Comparison of ENCODE assay signal across 9 mouse cellular contexts in the genomic region with DNA sequence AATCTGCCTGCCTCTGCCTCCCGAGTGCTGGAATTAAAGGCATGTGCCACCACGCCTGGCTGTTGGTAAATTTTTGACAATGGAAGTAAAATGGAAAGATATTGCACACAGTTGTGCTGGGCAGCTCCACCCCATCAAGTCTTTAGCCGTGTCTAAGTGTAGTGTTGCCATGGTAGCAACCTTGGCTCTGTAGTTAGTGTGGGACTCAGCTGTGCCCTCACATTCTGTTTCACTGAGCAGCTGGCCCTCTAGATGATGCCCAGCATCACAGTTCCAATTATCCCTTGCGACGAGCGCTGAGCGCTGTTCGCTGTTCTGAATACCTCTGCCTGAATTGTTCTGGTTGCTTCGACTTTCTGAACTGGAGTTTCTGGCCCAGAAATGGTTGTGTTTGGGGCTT. TPM values are rescaled to one million over a fixed set of nuclear protein-coding genes. Genes with fewer than 3 reads are reported as not detected.
DNase-seq lines count a peak whose midpoint lies in the region; ATAC-seq and TF ChIP-seq lines count a peak whose summit lies in the region.
"Had no signal": no experiment of that assay in that cellular context is flagged by ENCODE, and none has a peak within 500 bp of the region (broad histone marks: within the 10 kb centered on the region; RNA-seq: fewer than 3 reads in every experiment).

No protein-coding gene starts in this region.

- H3K9ac ChIP-seq in kidney, embryonic 16.5 days (replicated peaks; ENCODE audit: low read length): no peak overlapping the region
- no peak overlapping the region for H3K9ac ChIP-seq in hindbrain, embryonic 13.5 days
- no peak overlapping the region for H3K9ac ChIP-seq in neural tube, embryonic 12.5 days

- ATAC-seq in kidney, embryonic 16.5 days (ENCODE audit: low FRiP score, low TSS enrichment): no peak
- peak; percentile 64 for ATAC-seq in hindbrain, embryonic 13.5 days (ENCODE audit: low FRiP score)
- peak; percentile 83 for ATAC-seq in neural tube, embryonic 12.5 days (ENCODE audit: low FRiP score, low read depth)

- H3K4me1 ChIP-seq in kidney, embryonic 16.5 days (ENCODE audit: insufficient read depth, low read length): peaks cover 64% of the 10 kb centered on the region
- H3K4me1 ChIP-seq in hindbrain, embryonic 13.5 days (replicated peaks): peaks cover 65% of the 10 kb centered on the region
- H3K4me1 ChIP-seq in neural tube, embryonic 12.5 days: peaks cover 41% of the 10 kb centered on the region

- no peak overlapping the region for H3K4me2 ChIP-seq in kidney, embryonic 16.5 days (replicated peaks; ENCODE audit: low read depth, low read length)
- H3K4me2 ChIP-seq in hindbrain, embryonic 13.5 days: no peak overlapping the region
- H3K4me2 ChIP-seq in neural tube, embryonic 12.5 days (replicated peaks): 0 out of 2 replicates have a peak overlapping the region, but pooled peaks have one; percentile 0

- no peaks in the 10 kb centered on the region for H3K9me3 ChIP-seq in kidney, embryonic 16.5 days (ENCODE audit: low read length)
- no peaks in the 10 kb centered on the region for H3K9me3 ChIP-seq in hindbrain, embryonic 13.5 days
- no peaks in the 10 kb centered on the region for H3K9me3 ChIP-seq in neural tube, embryonic 12.5 days

- TF ChIP-seq POLR2A in brain, embryonic 14.5 days (IDR thresholded peaks at IDR 0.05; ENCODE audit: borderline replicate concordance, extremely low read depth, insufficient read depth, insufficient read length, poor library complexity, severe bottlenecking): no peak

- TF ChIP-seq CTCF in brain, embryonic 14.5 days (IDR thresholded peaks at IDR 0.05; ENCODE audit: borderline replicate concordance, extremely low read depth, insufficient read depth, insufficient read length): no peak

- no peaks in the 10 kb centered on the region for H3K36me3 ChIP-seq in kidney, embryonic 16.5 days (ENCODE audit: insufficient read depth, low read length)
- H3K36me3 ChIP-seq in hindbrain, embryonic 13.5 days: no peaks in the 10 kb centered on the region
- H3K36me3 ChIP-seq in neural tube, embryonic 12.5 days: no peaks in the 10 kb centered on the region

- WGBS in kidney, embryonic 16.5 days: 68% methylated on average over 9 of the region's 9 CpGs
- WGBS in hindbrain, embryonic 13.5 days: 48% methylated on average over 9 of the region's 9 CpGs
- WGBS in neural tube, embryonic 12.5 days: 43% methylated on average over 9 of the region's 9 CpGs

- H3K27me3 ChIP-seq in kidney, embryonic 16.5 days (ENCODE audit: insufficient read depth, low read length): no peaks in the 10 kb centered on the region
- H3K27me3 ChIP-seq in hindbrain, embryonic 13.5 days: no peaks in the 10 kb centered on the region
- H3K27me3 ChIP-seq in neural tube, embryonic 12.5 days (replicated peaks): no peaks in the 10 kb centered on the region

- DNase-seq in kidney, adult 9 months: no peak
- peak; percentile 90 for DNase-seq in brain, embryonic 14.5 days (ENCODE audit: low read depth)
- DNase-seq in c-Kit-positive CD71-positive TER-119-positive erythroid progenitor cells, embryonic 14.5 days (ENCODE audit: low spot score): no peak
- no peak for DNase-seq in liver
- no peak for DNase-seq in heart, adult 11 months

- no peak overlapping the region for H3K4me3 ChIP-seq in kidney, embryonic 16.5 days (ENCODE audit: low read length)
- H3K4me3 ChIP-seq in hindbrain, embryonic 13.5 days: no peak overlapping the region
- no peak overlapping the region for H3K4me3 ChIP-seq in neural tube, embryonic 12.5 days
- H3K4me3 ChIP-seq: erythroblast, embryonic 14.5 days had no signal

- peak overlapping the region; percentile 57 for H3K27ac ChIP-seq in kidney, embryonic 16.5 days (ENCODE audit: low read length)
- H3K27ac ChIP-seq in hindbrain, embryonic 13.5 days: peak overlapping the region; percentile 85
- H3K27ac ChIP-seq in neural tube, embryonic 12.5 days: no peak overlapping the region; the same call in 1 of the 2 replicates

RNA-seq across cellular contexts. Expression of a gene that starts 25.5 kb away (rescaled TPM):
- polyA plus RNA-seq in kidney, embryonic 16.5 days (2015; fragmentation: Nextera tagmentation; extraction: Ambion mirVana): 154 and 155 TPM in 2 replicates
- polyA plus RNA-seq in brain, embryonic 14.5 days (2012; rRNA removed): 76.0 and 103 TPM in 2 replicates
- polyA plus RNA-seq in hindbrain, embryonic 13.5 days (2015; fragmentation: Nextera tagmentation; extraction: Ambion mirVana): 122 TPM in 2 replicates
- 125 and 133 TPM in 2 replicates for polyA plus RNA-seq in neural tube, embryonic 12.5 days (2016; fragmentation: Nextera tagmentation; extraction: Ambion mirVana)

RNA-seq across cellular contexts. Expression of a gene that starts 27.9 kb away (rescaled TPM):
- polyA plus RNA-seq in kidney, embryonic 16.5 days (2015; fragmentation: Nextera tagmentation; extraction: Ambion mirVana): 4.8 and 5.0 TPM in 2 replicates
- 11.8 and 15.5 TPM in 2 replicates for polyA plus RNA-seq in brain, embryonic 14.5 days (2012; rRNA removed)
- 2.4 TPM in 2 replicates for polyA plus RNA-seq in hindbrain, embryonic 13.5 days (2015; fragmentation: Nextera tagmentation; extraction: Ambion mirVana)
- 1.6 and 2.6 TPM in 2 replicates for polyA plus RNA-seq in neural tube, embryonic 12.5 days (2016; fragmentation: Nextera tagmentation; extraction: Ambion mirVana)

RNA-seq across cellular contexts. Expression of a gene that starts 57.6 kb away (rescaled TPM):
- 60.0 and 61.4 TPM in 2 replicates for polyA plus RNA-seq in kidney, embryonic 16.5 days (2015; fragmentation: Nextera tagmentation; extraction: Ambion mirVana)
- 25.1 and 33.9 TPM in 2 replicates for polyA plus RNA-seq in brain, embryonic 14.5 days (2012; rRNA removed)
- polyA plus RNA-seq in hindbrain, embryonic 13.5 days (2015; fragmentation: Nextera tagmentation; extraction: Ambion mirVana): 34.9 and 38.0 TPM in 2 replicates
- 41.2 and 42.7 TPM in 2 replicates for polyA plus RNA-seq in neural tube, embryonic 12.5 days (2016; fragmentation: Nextera tagmentation; extraction: Ambion mirVana)

RNA-seq across cellular contexts. Expression of a gene that starts 59.8 kb away (rescaled TPM):
- polyA plus RNA-seq in kidney, embryonic 16.5 days (2015; fragmentation: Nextera tagmentation; extraction: Ambion mirVana): 1.5 and 3.6 TPM in 2 replicates
- polyA plus RNA-seq in brain, embryonic 14.5 days (2012; rRNA removed): 0.30 and 0.37 TPM in 2 replicates
- polyA plus RNA-seq in hindbrain, embryonic 13.5 days (2015; fragmentation: Nextera tagmentation; extraction: Ambion mirVana): 1.4 and 3.8 TPM in 2 replicates
- polyA plus RNA-seq in neural tube, embryonic 12.5 days (2016; fragmentation: Nextera tagmentation; extraction: Ambion mirVana): 1.0 and 3.9 TPM in 2 replicates
- polyA plus RNA-seq: erythroblast, embryonic 14.5 days had no signal
